Mouse (Mus musculus): Measurements from ENCODE around the gene E2f1.

The E2f1 gene

GRCm38 (mm10) chr2:154583906-154584872 lies 14.5 kb upstream of the E2f1 start:
- in situ Hi-C loops (cut with MboI, MseI) = no loop called here

GRCm38 (mm10) chr2:154581421-154581820 lies 11.7 kb upstream of the E2f1 start:
- in situ Hi-C loops (cut with MboI, MseI) = no loop called here

- in situ Hi-C loops (cut with MboI, MseI) = no loop called here
Observed at GRCm38 (mm10) chr2:154580586-154580985, 10.9 kb upstream of the E2f1 start.

- in situ Hi-C loops (cut with MboI, MseI) = no loop called here
Observed at GRCm38 (mm10) chr2:154577744-154578067, 8.0 kb upstream of the E2f1 start.

GRCm38 (mm10) chr2:154576876-154577743 lies 7.4 kb upstream of the E2f1 start:
- in situ Hi-C loops (cut with MboI, MseI) = no loop called here

- in situ Hi-C loops (cut with MboI, MseI) = no loop called here
Observed at GRCm38 (mm10) chr2:154574271-154574670, 4.6 kb upstream of the E2f1 start.

GRCm38 (mm10) chr2:154572996-154573395 lies 3.3 kb upstream of the E2f1 start:
- in situ Hi-C loops (cut with MboI, MseI) = no loop called here

- in situ Hi-C loops (cut with MboI, MseI) = no loop called here
Observed at GRCm38 (mm10) chr2:154571976-154572375, 2.3 kb upstream of the E2f1 start.

GRCm38 (mm10) chr2:154571266-154571665 lies 1.6 kb upstream of the E2f1 start:
- in situ Hi-C loops (cut with MboI, MseI) = no loop called here

GRCm38 (mm10) chr2:154570666-154571065 lies 974 bp upstream of the E2f1 start:
- in situ Hi-C loops (cut with MboI, MseI) = no loop called here

- in situ Hi-C loops (cut with MboI, MseI) = no loop called here
Observed at GRCm38 (mm10) chr2:154569071-154569748, 482 bp downstream of the E2f1 start.

GRCm38 (mm10) chr2:154568329-154569070 lies 1.2 kb downstream of the E2f1 start:
- in situ Hi-C loops (cut with MboI, MseI) = no loop called here

- in situ Hi-C loops (cut with MboI, MseI) = no loop called here
Observed at GRCm38 (mm10) chr2:154567766-154568165, 1.9 kb downstream of the E2f1 start.

- in situ Hi-C loops (cut with MboI, MseI) = no loop called here
Observed at GRCm38 (mm10) chr2:154566641-154567040, 3.1 kb downstream of the E2f1 start.

GRCm38 (mm10) chr2:154565562-154565961 lies 4.1 kb downstream of the E2f1 start:
- in situ Hi-C loops (cut with MboI, MseI) = no loop called here

- in situ Hi-C loops (cut with MboI, MseI) = no loop called here
Observed at GRCm38 (mm10) chr2:154563612-154564170, 6.0 kb downstream of the E2f1 start.

- in situ Hi-C loops (cut with MboI, MseI) = no loop called here
Observed at GRCm38 (mm10) chr2:154558264-154559039, 11.2 kb downstream of the E2f1 start, which contains the start of gene Necab3. TSS of gene Necab3 (minus strand) at chr2:154558890.

- in situ Hi-C loops (cut with MboI, MseI) = no loop called here
Observed at GRCm38 (mm10) chr2:154557184-154557832, 12.4 kb downstream of the E2f1 start.

- in situ Hi-C loops (cut with MboI, MseI) = no loop called here
Observed at GRCm38 (mm10) chr2:154555235-154555634, 14.5 kb downstream of the E2f1 start.

Data from T-helper 17 cell (primary cell).